Mouse (Mus musculus) right cerebral cortex, postnatal 25 days (tissue): ENCODE data around the gene Limk1.
"Not testable (repeated sequence)": the region's sequence is repeated elsewhere in the genome, so short reads cannot be mapped to it uniquely, and the experiment has no call there.

ENCODE experiments used
- DNase-seq: peaks from one replicate; pipeline ENCODE4 v3.0.0; 2022

Gene Limk1

DNA sequence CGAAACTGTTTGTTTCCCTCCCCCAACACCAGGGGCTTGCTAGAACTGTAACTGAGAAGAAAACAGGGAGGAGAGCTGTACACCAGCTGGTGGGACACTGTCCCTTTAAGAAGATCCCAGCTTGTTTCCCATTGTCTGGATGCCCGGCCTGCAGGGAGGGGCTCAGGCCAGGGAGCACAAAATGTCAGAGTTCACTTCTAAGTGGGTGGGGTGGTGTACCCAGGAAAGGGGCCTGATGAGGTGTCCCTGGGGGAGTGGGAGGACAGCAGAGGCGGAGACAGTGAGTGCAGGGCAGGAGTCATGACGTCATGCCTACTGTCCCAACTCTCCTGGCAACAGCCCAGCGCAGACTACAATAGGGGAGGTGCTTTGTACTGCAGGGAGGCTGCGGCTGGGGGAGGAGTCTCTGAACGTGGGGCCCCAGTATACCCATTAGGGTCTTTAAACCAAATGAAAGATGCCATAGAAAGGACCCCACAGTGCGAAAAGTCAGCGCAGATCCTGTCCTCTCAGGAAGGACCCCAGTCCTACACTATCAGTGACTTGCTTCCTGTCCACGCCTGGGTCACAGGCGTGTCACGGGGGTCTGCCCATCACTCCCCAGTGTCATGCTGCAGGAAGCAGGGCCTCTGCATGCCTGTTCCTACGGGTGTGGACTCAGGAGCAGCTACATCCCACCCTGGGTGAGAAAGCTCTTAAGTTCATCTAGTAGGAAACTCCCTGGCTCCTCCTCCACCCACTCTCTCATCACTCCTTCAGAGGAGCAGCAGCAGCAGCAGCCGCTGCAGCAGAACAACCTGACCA is 12.2 kb downstream of the Limk1 start:
- peak; percentile 30 for DNase-seq

DNA sequence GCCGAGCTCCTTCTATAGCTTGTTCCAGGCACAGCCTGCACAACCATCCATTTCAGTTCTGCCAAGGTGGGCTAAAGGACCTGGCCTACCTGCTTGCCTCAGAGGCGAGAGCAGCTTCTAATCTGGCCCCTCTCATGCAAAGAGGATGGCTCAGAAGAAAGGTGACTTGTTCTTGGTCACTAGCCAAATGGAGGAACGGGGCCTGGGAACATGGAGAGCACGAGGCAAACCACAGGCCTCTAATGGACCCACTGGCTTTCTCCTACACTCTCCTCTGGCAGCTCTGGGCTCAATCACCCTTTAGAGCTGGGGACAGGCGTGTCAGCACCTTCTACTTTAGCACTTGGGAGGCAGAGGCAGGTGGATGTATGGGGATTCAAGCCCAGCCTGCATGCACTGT is 13.4 kb downstream of the Limk1 start:
- no peak for DNase-seq

DNA sequence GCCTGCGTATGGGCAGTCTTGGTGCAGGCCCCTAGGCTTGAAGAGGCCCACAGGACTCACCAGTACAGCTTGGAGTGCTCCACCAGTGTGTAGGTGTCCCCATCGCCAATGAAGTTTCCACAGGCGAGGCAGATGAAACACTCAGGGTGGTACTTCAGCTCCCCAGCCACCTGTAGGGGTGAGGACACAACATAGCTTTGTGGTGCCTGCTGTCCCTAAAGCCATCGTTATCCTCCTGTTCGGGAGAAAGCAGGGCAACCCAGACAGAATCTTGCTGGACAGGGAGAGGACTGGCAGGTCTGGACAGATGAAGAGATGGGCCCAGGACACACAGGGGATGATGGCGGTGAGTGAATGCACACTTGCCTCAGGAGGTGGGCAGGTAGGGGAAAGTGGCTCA is 15.8 kb downstream of the Limk1 start:
- no peak for DNase-seq

DNA sequence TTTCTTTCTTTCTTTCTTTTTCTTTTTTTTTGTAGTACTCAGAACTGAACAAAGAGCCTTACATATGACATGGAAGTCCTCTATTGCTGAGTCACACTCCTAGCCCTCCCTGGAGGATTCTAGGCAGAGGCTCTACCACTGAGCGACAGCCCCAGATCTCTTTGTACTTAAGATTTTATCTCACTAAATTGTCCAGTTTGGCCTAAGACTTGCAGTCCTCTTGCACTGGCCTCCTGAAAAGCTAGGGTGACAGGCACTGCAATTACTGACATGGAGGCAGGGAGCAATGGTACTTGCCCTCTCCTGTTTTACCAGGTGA is 16.2 kb downstream of the Limk1 start:
- no peak for DNase-seq

DNA sequence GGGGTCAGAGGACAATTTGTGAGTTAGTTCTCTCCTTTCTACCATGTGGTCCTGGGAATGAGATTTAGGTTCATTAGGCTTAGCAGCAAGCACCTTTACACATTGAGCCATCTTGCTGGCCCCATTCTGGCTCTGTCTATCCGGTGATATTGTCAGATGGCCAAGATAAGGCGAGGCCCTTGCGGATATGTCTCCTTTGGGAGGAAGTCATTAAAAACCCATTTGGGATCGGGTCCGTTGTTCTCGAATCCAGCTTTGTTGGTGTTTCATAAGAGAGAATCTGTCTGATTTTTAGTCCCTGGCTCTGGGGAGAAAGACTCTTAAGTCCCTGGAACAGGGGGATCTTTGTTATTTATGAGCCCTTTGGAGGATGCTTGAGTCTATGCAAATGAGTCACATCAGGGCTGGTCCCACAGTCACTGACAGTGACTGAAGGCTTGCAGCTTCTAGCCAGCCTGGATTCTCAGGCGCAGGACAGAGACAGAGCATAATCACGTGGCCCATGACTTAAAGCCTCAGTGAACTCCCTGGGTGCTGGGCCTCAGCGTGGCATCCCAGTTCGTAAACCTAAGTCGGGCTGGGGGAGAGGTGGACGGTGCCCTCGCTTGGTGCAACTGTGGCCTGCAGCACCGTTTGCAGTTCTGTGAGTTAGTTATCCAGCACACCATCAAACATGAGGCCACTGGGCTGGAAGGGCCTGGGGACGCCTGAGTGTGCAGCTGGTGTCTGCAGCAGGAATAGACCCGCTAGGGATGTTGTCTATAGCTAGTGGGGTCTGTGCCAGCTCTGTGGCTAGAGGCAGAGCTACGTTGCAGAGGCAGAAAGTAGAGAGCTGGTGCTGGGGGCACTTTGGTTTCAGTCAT is 16.8 kb downstream of the Limk1 start:
- no peak for DNase-seq

DNA sequence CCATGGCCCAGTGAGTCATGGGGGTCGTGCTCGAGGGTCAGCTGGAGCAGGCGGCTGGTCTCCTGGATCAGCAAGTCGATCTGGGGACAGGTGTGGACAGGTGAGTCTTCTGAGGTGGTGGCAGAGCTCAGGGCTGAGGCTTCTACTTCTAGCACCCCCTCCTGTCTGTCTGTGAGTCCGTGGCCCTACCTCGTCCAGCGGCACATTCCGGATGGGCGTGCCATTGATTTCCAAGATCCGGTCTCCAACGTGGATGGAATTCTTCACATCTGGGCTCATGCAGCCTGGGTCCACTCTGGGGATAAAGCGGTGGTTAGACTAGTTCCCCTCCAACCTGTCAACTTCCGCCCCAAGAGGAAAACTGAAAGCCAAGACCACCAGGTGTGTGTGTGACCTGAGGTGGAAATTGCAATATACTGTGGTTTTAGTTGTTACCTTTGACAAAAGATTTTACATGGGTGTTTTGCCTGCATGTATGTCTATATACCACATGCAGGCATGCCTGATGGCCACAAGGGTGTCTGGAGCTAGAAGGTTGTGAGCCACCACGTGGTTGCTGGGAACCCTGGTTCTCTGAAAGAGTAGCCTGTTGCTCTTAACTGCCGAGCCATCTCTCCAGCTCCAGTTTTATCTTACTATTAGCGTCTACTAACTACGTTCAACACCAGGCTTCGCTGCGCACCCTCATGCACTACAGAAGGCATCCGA is 19.2 kb downstream of the Limk1 start:
- DNase-seq: no peak

DNA sequence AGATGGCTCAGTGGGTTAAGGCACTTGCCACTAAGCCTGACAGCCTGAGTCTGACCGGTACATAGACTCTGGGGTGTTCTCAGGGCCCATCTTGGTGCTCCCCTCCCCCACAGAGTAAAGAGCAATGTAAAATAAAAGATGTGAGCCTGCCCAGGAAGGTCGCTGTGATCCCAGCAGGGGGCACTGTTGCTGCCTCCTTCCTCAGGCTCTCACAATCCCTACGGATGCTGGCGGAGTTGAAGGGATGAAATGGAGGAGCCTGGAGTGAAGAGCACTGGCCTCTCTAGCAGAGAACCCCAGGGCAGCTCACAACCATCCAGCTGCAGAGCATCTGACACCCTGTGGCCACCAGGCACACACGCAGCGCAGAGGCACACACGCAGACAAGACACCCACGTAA is 19.9 kb downstream of the Limk1 start:
- no peak for DNase-seq

DNA sequence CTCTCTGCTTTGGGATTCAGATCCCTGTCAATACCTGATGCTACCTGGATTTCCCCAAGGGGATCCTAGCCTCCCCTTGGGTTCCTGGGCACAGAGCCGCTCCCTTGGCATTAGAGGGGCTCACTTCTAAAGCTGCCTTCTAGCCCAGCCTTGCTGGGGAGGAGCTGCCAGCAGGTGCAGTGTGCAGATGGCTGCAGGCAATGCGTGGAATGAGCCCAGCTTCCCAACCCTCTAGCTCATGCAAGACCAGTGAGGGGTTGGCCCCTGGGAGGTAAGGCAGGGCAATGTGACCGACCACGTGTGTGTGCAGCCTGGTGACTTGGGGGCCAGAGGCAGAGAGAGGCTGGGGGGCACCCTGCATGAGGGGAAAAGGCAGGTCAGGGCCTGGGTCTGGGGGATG is 31.7 kb downstream of the Limk1 start:
- no peak for DNase-seq

DNA sequence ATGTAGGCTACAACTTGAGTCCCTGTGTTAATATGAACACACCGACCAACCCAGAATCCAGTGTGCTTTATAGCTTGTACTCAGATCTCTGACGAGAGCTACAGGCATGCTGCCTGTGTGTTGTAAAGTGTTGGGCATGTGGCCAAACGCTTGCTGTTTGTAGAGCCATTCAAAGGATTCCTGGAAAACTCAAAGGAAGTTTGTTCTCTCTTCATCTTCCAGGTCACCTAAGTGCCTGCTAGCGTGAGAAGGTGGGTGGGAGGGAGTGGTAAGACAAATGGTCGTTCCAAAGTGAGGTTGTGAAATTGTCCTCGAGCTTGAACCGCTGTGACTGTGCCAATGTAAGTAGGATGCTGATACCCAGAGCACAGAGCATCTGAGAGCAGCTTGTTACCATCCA is 36.4 kb downstream of the Limk1 start:
- DNase-seq: no peak

DNA sequence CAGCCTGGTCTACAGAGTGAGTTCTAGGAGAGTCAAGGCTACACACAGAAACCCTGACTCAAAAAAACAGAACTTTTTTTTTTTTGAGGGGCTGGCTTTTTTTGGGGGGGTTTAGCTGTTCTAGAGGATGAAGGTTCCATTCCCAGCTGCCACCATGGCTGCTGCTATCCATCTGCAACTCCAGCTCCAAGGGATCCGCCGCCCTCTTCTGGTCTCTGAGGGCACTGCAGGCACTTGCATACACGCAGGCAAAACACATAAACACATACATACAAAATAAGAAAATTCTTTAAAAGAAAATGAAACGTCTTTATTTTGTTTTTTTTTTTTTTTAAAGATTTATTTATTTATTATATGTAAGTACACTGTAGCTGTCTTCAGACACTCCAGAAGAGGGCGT is 37.5 kb downstream of the Limk1 start:
- DNase-seq: no peak

DNA sequence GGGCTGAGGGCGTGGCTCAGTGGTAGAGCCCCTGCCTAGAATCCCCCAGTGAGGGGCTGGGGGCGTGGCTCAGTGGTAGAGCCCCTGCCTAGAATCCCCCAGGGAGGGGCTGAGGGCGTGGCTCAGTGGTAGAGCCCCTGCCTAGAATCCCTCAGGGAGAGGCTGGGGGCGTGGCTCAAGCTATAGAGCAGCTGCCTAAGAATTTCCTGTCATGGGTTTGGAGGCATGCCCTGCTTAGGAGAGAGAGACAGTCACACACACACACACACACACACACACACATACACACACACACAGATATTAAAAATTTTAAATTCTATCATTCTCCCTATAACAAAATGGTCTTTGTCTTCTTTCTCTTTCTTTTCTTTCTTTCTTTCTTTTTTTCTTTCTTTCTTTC is 39.4 kb downstream of the Limk1 start:
- DNase-seq: not testable (repeated sequence)

DNA sequence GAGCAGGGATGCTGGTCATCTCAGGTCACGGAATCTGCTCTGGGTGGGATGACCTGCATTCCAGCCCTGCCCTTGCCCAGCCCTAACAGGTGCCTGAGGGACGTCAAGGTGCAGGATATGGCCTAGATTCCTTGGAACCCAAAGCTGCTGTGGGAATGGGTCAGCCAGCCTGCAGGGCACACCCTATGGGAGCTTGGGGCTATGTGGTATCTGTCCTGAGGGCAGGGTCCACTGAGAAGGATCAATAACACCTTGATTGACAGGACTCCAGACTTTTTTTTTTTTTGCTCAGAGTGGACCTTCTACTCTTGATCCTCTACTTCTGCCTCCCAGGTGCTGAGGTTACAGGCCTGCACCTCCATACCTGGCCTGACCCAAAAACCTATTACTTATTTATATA is 41.0 kb downstream of the Limk1 start:
- DNase-seq: no peak

DNA sequence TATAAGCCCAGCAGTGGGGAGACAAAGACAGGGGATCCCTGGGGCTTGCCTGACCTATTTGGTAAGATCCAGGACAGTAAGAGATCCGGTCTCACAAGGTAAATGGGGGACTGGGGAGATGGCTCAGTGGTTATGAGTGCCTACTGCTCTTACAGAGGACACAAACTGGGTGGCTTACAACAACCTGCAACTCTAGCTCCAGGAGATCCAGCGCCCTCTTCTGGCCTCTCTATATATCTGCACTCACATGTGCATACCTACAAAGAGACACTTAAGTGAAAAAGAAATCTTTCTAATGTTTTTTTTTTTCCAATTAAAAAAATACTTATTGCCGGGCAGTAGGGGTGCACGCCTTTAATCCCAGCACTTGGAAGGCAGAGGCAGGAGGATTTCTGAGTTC is 41.9 kb downstream of the Limk1 start:
- DNase-seq: no peak

DNA sequence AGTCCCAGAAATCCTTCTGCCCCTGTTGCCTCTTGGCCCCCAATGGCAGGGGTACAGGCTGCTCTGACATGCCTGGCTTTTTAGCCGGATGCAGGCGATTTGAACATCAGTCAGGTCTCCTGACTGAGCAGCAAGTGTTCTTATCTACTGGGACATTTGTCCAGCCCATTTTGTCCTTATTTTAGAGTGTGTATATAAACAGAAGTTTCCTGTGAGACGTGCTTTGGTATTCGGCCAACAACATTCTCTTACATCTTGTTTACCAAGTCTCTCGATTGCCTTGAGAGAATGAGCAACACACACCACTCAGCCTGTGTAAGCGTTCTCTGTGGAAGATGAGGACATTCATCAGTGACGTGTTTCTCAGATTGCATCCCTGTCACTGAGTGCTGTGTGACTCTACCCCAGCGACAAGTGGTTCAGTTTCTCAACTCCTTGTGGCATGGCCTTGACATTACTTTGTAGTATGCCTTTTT is 43.7 kb downstream of the Limk1 start:
- no peak for DNase-seq

DNA sequence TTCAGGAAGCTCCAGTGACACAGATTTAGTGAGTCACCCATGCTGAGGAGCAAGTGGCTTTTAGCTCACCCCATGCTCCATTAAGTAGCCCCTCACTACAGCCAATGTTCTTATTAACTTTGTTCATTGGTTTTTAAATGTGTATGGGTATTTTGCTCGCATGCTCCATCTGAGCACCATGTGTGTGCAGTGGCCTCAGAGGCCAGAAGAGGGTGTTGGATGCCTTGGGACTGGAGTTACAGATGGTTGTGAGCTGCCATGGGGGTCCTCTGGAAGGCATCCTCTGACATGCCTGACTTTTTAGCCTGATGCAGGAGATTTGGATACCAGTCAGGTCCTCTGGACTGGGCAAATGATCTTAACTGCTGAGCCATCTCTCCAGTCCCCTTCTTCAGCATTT is 44.3 kb downstream of the Limk1 start:
- DNase-seq: no peak

DNA sequence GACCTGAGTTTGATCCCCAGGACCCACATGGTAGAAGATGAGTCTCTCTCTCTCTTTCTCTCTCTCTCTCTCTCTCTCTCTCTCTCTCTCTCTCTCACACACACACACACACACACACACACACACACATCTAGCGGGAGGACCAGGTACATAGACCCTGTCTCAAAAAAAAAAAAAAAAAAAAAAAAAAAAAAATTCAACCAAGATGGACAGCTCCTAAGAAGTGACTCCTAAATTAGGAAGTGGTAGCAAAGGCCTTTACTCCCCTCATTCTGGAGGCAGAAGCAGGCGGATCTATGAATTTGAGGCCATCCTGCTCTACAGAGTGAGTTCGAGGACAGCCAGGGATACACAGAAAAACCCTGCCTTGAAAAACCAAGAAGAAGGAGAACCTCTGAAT is 48.0 kb downstream of the Limk1 start:
- no peak for DNase-seq

DNA sequence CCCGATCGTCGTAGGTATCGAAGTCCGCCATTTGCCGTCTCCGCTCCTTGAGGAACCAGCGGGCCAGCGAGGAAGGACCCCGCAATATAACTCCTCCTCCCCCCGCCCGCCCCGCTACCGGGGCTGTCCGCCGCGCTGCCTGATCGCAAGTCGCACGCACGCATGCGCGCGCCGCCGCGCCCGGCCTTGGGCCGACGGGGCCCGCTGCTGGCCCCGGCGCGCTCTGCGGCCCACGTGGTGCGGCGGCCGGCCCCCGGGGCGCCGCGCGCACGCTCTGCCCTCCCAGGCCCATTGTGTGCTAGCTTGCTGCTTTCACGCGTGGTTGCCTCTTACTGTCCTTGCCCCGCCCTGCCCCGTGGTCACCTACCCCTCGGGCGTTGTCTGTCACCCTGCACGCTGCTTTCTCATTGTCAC is 49.1 kb downstream of the Limk1 start, which contains the start of gene Eif4h:
Gene Eif4h, minus strand, starts transcription at position 222 of the 414 bp plus-strand sequence.
- DNase-seq: peak; percentile 98

DNA sequence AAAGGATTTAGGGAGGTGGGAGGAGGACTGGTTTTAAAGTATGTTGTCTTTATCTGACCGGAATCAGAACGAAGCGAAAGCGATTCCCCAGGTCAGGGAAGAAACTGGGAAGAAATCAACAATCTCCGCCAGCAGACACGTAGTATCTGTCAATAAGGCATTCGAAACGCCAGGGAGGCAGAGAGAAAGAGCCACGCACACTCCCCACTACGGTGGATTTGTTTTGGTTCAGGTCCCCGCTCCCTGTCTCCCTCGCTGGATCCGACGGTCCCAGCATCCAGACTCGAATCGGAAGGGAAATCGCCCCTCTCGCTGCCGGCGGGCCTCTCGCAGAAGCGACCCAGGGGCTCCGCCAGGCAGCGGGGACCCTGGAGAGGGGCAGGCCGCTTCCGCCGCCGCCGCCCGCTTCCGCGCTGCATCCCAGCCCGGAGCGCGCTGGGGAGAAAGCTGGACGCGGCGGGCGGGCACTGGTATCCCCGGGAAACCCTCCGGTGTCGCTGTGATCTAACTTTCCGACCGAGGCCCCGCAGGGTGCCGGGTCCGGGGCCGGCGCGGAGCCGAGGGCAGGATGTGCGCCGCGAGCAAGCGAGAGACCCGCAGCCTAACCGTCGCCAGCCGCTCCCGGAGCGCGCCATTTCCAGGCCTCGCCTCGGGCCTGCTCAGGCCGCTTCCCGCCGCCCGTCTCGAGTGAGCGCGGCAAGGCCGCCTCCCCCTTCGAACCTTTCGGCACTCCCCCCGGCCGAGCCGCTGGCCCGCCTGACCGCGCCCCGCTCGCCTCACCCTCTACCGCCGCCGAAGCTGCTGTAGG is 49.7 kb downstream of the Limk1 start:
- DNase-seq: no peak

DNA sequence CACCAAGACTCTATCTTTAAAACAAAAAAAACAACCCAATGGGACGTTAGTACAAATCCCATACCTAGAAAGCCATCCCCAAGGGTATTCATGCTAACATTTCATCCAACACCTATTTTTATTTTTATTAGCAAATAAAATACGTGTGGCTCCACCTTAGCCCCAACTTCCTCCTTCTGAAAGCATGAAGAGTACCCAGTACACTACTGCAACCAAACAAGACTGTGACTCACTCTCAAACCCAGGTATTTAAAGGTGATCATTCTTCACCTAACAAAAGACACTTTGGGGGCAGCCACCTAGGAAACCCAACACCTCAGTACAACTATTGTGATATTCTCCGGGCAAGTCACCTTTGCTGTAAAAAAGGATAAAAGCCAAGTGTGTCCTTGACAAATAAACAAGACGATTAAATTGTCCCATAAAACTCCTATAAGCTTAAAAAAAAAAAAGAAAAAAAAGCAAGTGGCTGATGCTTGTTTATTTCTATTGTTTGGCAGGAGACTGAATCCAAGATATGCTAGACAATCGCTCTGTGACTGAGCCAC is 50.5 kb downstream of the Limk1 start:
- DNase-seq: no peak

DNA sequence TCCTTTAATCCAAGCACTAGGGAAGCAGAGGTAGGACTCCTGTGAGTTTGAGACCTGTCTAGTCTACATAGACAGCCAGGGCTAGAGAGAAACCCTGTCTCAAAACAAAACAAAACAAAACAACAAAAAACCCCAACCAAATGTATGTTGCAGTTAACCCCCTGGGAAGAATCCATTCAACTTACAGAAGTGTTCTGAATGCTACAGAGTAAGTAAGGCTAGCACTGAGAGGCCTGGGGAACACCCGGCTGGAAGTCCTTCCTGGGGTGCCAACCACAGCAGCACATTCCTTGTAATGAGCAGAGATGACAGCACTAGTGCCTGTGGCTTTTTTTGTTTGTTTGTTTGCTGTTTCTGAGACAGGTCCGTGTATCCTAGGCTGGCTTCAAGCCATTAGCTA is 55.6 kb downstream of the Limk1 start:
- DNase-seq: no peak

DNA sequence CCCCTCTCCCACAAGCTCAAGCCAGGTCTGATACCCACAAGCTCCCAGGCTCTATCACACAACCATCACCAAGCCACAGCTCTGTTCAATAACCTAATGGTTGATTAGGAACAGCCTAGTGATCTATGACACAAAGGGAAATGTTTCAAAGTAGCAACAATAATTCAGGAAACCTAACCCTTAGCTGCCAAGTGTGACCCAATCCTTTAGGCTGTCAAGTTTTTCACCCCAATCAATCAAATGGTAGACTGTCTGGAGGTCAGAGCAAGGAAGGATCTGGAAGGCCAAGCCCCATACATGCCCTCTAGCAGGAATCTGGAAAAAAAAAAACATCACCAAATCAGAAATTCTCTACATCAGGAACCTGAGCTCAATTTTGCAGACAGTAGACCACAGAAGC is 57.6 kb downstream of the Limk1 start:
- DNase-seq: no peak

DNA sequence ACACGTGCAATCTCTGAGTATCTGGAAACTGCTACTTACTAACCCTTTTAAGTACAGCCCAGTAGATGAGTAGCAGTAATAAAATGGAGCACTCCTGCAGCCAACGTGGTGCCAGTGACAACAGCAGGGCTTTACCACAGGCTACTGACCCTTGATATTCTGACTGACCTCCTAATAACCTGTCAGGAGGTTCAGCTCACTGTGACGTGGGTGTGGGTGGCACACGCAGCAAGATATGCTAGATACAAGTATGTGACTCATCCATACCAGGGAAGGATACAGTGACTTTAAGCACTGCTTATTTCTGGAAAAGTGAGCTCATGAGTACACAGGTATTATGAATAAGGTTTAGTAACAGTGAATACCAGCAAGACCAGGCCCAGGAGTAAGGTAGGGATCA is 58.9 kb downstream of the Limk1 start:
- DNase-seq: no peak
